Mouse (Mus musculus): ENCODE measurements around the gene Sult4a1.

Sult4a1 gene

GRCm38 (mm10) chr15:84037067-84037466 lies 68.5 kb downstream of the Sult4a1 start:
- no peak for DNase-seq (ENCODE audit: low spot score in 2 of 2)
